Mouse (Mus musculus) intestine, embryonic 14.5 days (tissue): ENCODE data around the gene Lcmt1. TPM values are rescaled to one million over a fixed set of nuclear protein-coding genes. Genes with fewer than 3 reads are reported as not detected.

Experiments used
- ATAC-seq: fragments of 200-750 bp; cut with Nextera tagmentation; replicated peaks from 2 replicates; pipeline ENCODE4 v1.8.0; 2017; ENCODE audit warnings: low read depth, moderate number of reproducible peaks, moderate TSS enrichment, moderate library complexity; ENCODE audit not compliant: low FRiP score, low TSS enrichment
- DNase-seq: peaks from one replicate; pipeline ENCODE4 v3.0.0-alpha.2; 2018; ENCODE audit warnings: low spot score
- H3K27ac ChIP-seq: fragments of 300-500 bp; sonication (generic); 2 replicates; pipeline ENCODE4 v1.5.1; 2014; ENCODE audit warnings: low read depth, mild to moderate bottlenecking, control low read depth
- H3K27me3 ChIP-seq: fragments of 300-500 bp; sonication (generic); replicated peaks from 2 replicates; pipeline ENCODE4 v1.6.1; 2014; ENCODE audit warnings: low read length, control low read depth; ENCODE audit not compliant: control insufficient read depth, insufficient read depth
- H3K36me3 ChIP-seq: fragments of 300-500 bp; sonication (generic); 2 replicates; pipeline ENCODE4 v1.6.1; 2014; ENCODE audit warnings: low read length, control low read depth; ENCODE audit not compliant: control insufficient read depth, insufficient read depth
- H3K4me1 ChIP-seq: fragments of 300-500 bp; sonication (generic); replicated peaks from 2 replicates; pipeline ENCODE4 v1.6.1; 2014; ENCODE audit warnings: low read length, control low read depth, mixed read lengths; ENCODE audit not compliant: control insufficient read depth, insufficient read depth
- H3K4me2 ChIP-seq: fragments of 300-500 bp; sonication (generic); 2 replicates; pipeline ENCODE4 v1.6.1; 2014; ENCODE audit warnings: low read length
- H3K4me3 ChIP-seq: fragments of 300-500 bp; sonication (generic); 2 replicates; pipeline ENCODE4 v1.5.1; 2014; ENCODE audit warnings: low read depth, low read length, control low read depth, mixed read lengths
- H3K9ac ChIP-seq: fragments of 300-500 bp; sonication (generic); 2 replicates; pipeline ENCODE4 v1.6.1; 2014; ENCODE audit warnings: mild to moderate bottlenecking, low read length
- H3K9me3 ChIP-seq: fragments of 300-500 bp; sonication (generic); 2 replicates; pipeline ENCODE4 v1.6.1; 2016; ENCODE audit warnings: low read length, control low read depth; ENCODE audit not compliant: control insufficient read depth
- WGBS: fragments of 180-500 bp; shearing (Covaris S2); extraction: QIAGEN DNeasy Blood & Tissue Kit; methylation state at CpG from one replicate; pipeline ENCODE4 v1.1.7; 2014; 5-methylcytosine and 5-hydroxymethylcytosine counted together
- polyA plus RNA-seq: library from polyadenylated mRNA; unstranded; fragments of >200 nt; fragmentation: Nextera tagmentation; extraction: Ambion mirVana; gene quantifications from 2 replicates; pipeline ENCODE4 v1.2.1, GENCODE M21; 2014

Lcmt1 gene
- polyA plus RNA-seq, 1 experiment from 2014 or later: 46.3 TPM

DNA sequence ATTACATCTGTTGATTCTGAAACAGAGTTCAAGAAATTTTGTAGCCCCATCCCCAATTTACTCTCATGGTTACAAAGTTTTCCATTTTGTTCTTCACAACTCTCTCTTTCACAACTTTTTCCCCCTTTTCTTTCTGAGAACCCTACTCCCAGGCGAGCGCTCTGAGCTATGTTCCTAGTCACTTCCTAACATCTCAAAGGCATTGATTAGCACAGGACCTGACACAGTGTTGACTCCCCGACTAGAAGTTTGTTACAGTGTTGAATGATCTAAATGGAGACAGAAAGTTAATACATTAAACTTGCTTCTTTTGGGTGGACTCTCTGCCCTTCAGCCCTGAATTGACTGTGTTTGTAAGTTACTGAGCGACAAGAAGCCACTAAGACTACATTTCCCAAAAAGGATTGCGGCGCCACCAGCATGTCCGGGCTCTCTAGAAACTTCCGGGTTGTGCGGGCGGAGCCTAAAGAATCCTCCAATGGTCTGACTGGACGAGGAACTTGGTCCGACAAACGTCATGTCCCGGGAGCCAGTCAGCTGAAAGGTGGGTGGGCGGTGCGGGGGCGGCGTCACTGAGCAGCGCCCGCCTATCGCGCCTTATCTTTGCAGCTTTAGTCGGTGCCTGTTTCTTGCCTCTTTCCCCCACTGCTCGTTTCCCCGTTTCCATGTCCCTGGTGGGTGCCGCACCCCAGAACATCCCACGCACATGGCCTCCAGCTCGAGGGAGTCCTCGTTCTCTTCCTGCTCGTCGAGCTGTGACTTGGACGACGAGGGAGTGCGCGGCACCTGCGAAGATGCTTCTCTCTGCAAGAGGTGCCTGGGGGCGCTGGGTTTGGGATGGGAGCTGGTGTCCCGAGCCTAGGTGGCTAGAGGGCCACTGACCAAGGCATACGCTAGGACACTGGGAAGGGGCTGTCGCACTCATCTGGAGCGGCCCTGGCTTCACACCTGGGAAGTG is 8.1 kb downstream of the Lcmt1 start:
- Histone ChIP-seq H3K9ac (peak overlapping the region; percentile 70), H3K4me2 (peak overlapping the region; percentile 68), H3K27me3 (no peaks in the 10 kb centered on the region), H3K9me3 (no peaks in the 10 kb centered on the region), H3K27ac (peak overlapping the region; percentile 43; the same call in 1 of the 2 replicates), H3K4me3 (peak overlapping the region; percentile 91), H3K4me1 (peaks cover 10% of the 10 kb centered on the region), H3K36me3 (no peaks in the 10 kb centered on the region)
- 4% methylated on average over 41 of the region's 41 CpGs for WGBS
- ATAC-seq: peak; percentile 98
- DNase-seq: peak; percentile 91

DNA sequence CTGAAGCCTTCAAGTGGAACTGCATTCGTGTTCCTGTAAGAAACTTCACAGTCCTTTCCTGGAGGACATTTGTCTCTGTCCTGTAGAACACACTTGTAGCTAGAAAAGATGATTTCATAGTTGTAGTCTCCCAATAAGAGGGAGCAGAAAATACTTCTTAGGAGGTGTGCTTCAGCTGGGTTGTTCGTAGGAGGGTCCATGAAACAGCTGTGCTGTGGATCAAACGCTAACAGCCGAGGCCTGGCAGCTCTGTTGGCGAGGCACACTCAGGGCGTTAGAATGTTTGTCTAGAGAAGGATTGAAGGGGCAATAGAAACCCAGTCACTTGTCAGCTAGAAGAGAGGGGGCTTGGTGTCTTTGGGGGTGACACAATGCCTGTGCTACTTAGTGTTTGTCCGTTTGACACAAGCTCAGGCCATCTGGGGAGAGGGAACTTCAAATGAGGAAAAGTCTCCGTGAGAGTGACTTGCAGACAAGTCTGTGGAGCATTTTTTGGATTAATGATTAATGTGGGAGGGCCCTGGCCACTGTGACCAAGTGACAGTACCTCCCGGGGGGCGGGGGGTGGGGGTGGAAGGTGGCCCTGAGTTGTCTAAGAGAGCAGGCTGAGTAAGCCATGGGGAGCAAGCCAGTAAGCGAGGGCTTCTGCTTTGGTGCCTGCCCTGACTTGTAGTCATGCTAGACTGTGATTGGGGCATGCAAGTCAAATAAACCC is 16.3 kb downstream of the Lcmt1 start:
- ATAC-seq (0 out of 2 replicates have a peak, but pooled peaks have one; percentile 76), DNase-seq (peak; percentile 56)
- Histone ChIP-seq H3K9ac (no peak overlapping the region), H3K4me3 (no peak overlapping the region), H3K4me2 (no peak overlapping the region), H3K27me3 (no peaks in the 10 kb centered on the region), H3K36me3 (peaks cover 12% of the 10 kb centered on the region; the same call in 1 of the 2 replicates), H3K27ac (peak overlapping the region; percentile 51; the same call in 1 of the 2 replicates), H3K4me1 (no peaks in the 10 kb centered on the region), H3K9me3 (no peaks in the 10 kb centered on the region)
- WGBS: 51% methylated on average over 11 of the region's 11 CpGs

DNA sequence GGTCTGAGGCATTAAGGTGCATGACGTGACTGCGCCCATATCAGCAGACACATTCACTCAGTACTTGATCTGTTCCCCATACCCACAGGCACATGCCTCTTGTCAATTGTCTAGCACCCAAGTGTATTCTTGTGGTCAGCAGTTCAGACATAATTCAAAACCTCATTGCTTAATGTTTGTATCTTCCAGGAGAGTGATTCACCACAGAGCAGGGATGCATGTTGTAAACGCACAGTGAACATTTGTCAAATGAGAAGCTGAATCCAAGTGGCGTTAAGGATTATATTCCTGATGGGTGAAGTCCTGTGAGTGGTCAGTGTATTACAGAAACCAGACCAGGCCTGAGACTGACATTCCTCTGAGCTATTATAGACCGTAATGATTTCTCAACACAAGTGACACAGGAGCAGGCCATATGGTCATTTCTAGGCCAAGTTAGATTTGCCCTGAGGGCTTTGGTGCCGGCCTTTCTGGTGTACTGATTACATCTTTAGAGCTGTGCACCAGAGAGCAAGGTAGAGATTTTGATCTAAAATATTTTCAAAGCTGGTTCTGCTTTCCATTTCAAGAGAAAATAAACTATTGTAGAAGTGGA is 20.2 kb downstream of the Lcmt1 start:
- DNase-seq: no peak
- no peak for ATAC-seq
- Histone ChIP-seq H3K27me3 (no peaks in the 10 kb centered on the region), H3K4me2 (no peak overlapping the region), H3K9me3 (no peaks in the 10 kb centered on the region), H3K4me3 (no peak overlapping the region), H3K4me1 (no peaks in the 10 kb centered on the region), H3K36me3 (peaks cover 17% of the 10 kb centered on the region), H3K27ac (no peak overlapping the region), H3K9ac (no peak overlapping the region)
- 56% methylated on average over 6 of the region's 6 CpGs for WGBS

DNA sequence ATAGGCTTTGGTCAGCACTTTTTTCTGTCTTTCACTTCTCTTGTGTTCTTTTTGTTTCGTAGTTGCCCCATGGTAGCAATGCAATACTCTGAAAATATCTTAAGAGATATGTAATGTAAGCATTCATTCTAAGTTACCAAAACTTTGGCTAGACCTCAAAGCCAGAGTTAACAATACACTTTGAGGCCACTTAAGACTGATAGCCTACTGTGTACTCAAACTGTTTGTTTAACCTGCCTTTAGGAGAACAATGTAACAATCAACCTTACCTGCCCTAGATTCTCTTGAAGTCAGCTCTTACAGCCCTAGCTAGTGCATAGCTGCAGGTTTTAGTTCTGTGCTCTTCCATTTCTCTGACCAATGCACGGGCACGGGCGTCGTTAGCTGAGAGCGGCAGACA is 24.7 kb downstream of the Lcmt1 start:
- DNase-seq (no peak), ATAC-seq (no peak)
- Histone ChIP-seq H3K4me1 (no peaks in the 10 kb centered on the region), H3K27ac (no peak overlapping the region), H3K4me2 (no peak overlapping the region), H3K9ac (no peak overlapping the region), H3K9me3 (no peaks in the 10 kb centered on the region), H3K27me3 (no peaks in the 10 kb centered on the region), H3K4me3 (no peak overlapping the region), H3K36me3 (peaks cover 9% of the 10 kb centered on the region)
- WGBS: 72% methylated on average over 6 of the region's 6 CpGs

DNA sequence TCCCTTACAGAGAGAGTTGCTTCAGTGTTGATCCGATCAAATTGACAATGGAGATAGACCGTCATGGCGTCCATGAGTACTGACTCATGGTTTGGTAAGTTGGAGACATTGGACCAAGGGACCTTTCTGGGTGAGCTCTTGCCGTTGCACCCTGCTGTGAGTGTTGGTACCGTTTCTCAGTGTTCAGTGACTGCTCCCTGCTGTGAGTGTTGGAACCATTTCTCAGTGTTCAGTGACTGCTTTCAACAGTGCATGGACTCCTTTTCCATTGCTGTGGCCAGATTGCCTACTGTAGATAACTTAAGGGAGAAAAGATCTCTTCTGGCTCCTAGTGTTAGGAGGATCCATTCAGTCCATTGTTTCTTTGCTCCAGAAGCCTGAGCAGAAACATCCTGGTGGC is 27.3 kb downstream of the Lcmt1 start:
- Histone ChIP-seq H3K4me2 (no peak overlapping the region), H3K36me3 (peaks cover 15% of the 10 kb centered on the region; the same call in 1 of the 2 replicates), H3K4me3 (no peak overlapping the region), H3K9me3 (no peaks in the 10 kb centered on the region), H3K4me1 (no peaks in the 10 kb centered on the region), H3K27ac (no peak overlapping the region), H3K27me3 (no peaks in the 10 kb centered on the region), H3K9ac (no peak overlapping the region)
- no peak for DNase-seq
- no peak for ATAC-seq
- WGBS: 90% methylated on average over 5 of the region's 5 CpGs

DNA sequence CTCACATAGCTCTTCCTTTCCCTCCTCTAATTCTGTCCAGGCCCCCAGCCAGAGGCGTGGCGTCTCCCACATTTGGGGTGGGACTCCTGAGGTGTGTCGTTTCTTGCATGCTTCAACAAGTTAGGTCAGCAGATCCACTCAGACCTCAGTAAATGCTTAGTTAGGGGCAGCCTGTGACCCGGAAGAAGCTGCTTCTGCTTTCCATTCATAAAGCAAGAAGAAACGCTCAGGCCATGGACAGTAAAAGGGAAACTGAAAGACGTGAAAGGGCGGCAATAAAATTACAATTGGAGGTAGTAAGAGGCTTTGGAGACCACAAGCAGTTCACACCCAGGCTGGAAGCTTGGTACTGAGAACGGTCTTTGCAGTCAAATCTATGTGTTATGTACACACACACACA is 27.8 kb downstream of the Lcmt1 start:
- Histone ChIP-seq H3K4me2 (no peak overlapping the region), H3K27ac (no peak overlapping the region), H3K9me3 (no peaks in the 10 kb centered on the region), H3K4me3 (no peak overlapping the region), H3K4me1 (no peaks in the 10 kb centered on the region), H3K36me3 (peaks cover 18% of the 10 kb centered on the region; the same call in 1 of the 2 replicates), H3K9ac (no peak overlapping the region), H3K27me3 (no peaks in the 10 kb centered on the region)
- no peak for DNase-seq
- WGBS: 71% methylated on average over 8 of the region's 8 CpGs
- no peak for ATAC-seq

DNA sequence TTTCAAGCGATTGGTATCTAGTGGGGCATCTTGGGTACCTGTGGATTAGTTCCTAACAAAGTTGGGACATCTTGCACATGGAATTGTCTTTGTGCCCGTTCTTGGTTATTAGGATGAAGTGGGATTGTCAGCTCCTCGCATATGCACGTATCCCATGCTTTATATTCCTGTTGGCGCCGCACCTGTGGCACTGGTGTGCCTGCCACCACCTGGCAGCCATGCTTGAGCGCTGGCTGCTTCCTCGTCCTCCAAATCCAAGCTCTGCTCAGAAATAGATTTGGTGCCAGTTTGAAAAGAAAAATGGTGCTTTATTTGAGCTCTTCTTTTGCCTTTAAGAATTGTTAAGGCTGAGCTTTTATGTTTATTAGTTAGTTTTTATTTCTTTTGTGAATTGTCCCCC is 28.3 kb downstream of the Lcmt1 start:
- DNase-seq (no peak), ATAC-seq (no peak)
- Histone ChIP-seq H3K4me3 (no peak overlapping the region), H3K4me2 (no peak overlapping the region), H3K9ac (no peak overlapping the region), H3K27ac (no peak overlapping the region), H3K4me1 (no peaks in the 10 kb centered on the region), H3K36me3 (peaks cover 21% of the 10 kb centered on the region; the same call in 1 of the 2 replicates), H3K27me3 (no peaks in the 10 kb centered on the region), H3K9me3 (no peaks in the 10 kb centered on the region)
- WGBS: 87% methylated on average over 8 of the region's 8 CpGs

DNA sequence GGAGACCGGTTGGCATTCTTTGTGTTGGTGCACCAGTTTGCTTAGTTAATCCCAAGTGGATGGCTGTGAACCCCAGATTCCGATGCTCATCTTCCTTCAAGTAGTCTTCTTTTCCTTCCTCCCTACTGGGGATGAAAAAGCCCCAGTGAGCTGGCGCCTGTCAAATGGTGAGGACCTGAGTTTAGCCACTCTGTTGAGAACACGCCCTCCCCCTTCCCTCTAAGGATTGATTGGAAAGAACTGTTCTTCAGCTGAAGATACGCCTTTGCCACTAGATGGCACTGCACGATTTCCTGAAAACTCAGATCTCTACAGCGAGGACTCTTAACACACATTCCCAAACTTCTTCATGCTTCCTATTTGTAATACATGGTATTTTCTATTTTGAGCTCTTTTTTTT is 29.2 kb downstream of the Lcmt1 start:
- peak; percentile 70; the same call in 1 of the 2 replicates for ATAC-seq

More for the DNA sequence above, 29.2 kb downstream of the Lcmt1 start:
- Histone ChIP-seq H3K9ac (no peak overlapping the region), H3K4me3 (no peak overlapping the region), H3K27me3 (no peaks in the 10 kb centered on the region), H3K9me3 (no peaks in the 10 kb centered on the region), H3K4me1 (no peaks in the 10 kb centered on the region), H3K4me2 (no peak overlapping the region), H3K27ac (no peak overlapping the region), H3K36me3 (peaks cover 22% of the 10 kb centered on the region; the same call in 1 of the 2 replicates)
- peak; percentile 71 for DNase-seq
- 27% methylated on average over 7 of the region's 7 CpGs for WGBS
